Mouse (Mus musculus): ENCODE measurements around the gene Gna15. TPM values are rescaled to one million over a fixed set of nuclear protein-coding genes. Genes with fewer than 3 reads are reported as not detected.

Gene Gna15
- total and polyA plus RNA-seq, 3 experiments: 23.0 to 142 (median 33.0) TPM

DNA sequence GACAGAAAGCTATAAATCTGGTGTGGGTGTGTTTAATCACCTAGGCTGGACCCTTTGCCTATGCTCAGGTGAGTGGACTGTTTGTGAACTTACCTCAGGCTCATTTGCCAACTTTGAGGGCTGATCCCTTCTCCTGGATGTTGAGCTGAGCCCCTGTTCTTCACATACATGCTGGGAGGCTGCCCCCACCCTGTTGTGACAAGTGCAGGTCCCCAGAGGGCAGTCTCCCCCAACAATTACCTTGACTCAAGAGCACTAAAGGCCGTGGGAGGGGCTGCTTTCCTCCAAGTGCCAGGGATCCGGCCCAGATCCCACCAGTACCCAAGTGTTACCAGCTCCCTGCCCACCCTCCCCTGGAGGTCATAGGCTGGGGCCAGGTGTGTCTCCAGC, 39.0 kb downstream of the Gna15 start:
- Histone ChIP-seq H3K27me3 (ENCODE audit: control insufficient read depth in 1 of 2, insufficient read depth in 2 of 2, low read length in 2 of 2) (no peaks in the 10 kb centered on the region), H3K27ac (ENCODE audit: control insufficient read depth, low read depth, low read length) (no peak overlapping the region), H3K79me2 (ENCODE audit: control insufficient read depth, insufficient read depth, low read length, poor library complexity) (no peaks in the 10 kb centered on the region), H3K36me3 (ENCODE audit: control insufficient read depth in 1 of 2, insufficient read depth in 2 of 2, low read length in 2 of 2) (no peaks in the 10 kb centered on the region; a peak in 1 of 4 replicates), H3K4me3 (ENCODE audit: control insufficient read depth in 1 of 2, insufficient read depth in 1 of 2, low read depth in 2 of 2, low read length in 2 of 2) (no peak overlapping the region), H3K9ac (ENCODE audit: control insufficient read depth, low read depth, low read length, poor library complexity, severe bottlenecking) (no peak overlapping the region), H3K9me3 (replicated peaks; ENCODE audit: insufficient read depth, low read length) (no peaks in the 10 kb centered on the region), H3K4me1 (ENCODE audit: control insufficient read depth in 1 of 2, insufficient read depth in 2 of 2, low read length in 2 of 2) (peaks cover 0 to 14% of the 10 kb centered on the region in 2 experiments; a peak in 2 of 4 replicates)
- TF ChIP-seq RAD21 (IDR thresholded peaks at IDR 0.05; ENCODE audit: low read depth, low read length) (peak; percentile 32), NELFE (IDR thresholded peaks at IDR 0.05; ENCODE audit: low read depth, low read length) (no peak), MAZ (IDR thresholded peaks at IDR 0.05; ENCODE audit: low read depth, low read length) (peak; percentile 50; the same call in 1 of the 2 replicates), CTCF (IDR thresholded peaks at IDR 0.05 in 2 of 3, conservative IDR thresholded peaks at IDR 0.05 in 1 of 3; ENCODE audit: control insufficient read depth in 1 of 3, insufficient read depth in 1 of 3, low read depth in 2 of 3, low read length in 3 of 3, poor library complexity in 1 of 3, severe bottlenecking in 1 of 3) (peak in 2 of 3 experiments; percentile 47 to 50; a peak in 5 of 6 replicates), SMC3 (IDR thresholded peaks at IDR 0.05; ENCODE audit: low read depth, low read length) (peak; percentile 35), POLR2AphosphoS2 (IDR thresholded peaks at IDR 0.05; ENCODE audit: low read length) (peak; percentile 14), MXI1 (IDR thresholded peaks at IDR 0.05; ENCODE audit: low read depth, low read length) (no peak)
- DNase-seq (ENCODE audit: low read depth, low spot score): peak; percentile 57

DNA sequence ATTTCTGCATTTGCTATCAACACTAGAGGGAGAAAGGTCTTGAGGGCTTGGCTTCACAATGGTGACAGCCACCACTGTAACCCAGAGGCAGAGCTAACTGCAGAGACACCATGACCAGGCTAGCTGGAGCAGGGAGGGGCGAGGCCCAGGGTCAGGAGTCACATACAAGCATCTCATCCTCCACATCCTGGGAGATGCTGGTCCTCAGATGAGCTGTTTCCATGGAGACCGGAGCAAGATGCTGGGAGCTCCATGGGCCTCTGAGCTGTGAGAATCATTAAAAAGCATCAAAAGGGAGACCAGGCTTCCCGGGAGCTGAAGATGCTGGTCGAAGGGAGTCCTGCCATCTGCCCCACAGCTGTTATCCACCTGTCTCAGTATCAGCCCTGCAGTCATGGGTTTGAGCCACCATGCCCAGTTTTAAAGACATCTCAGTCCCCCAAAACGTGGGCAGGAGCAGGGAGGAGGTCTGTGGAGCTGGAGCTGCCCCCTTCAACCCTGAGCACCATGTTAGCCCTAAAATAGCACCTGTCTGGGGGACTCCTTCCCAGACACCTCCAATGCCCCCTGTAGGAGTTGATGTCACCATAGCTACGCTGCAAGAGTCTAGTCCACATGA, 39.5 kb downstream of the Gna15 start:
- H3K4me1 ChIP-seq (ENCODE audit: control insufficient read depth in 1 of 2, insufficient read depth in 2 of 2, low read length in 2 of 2): peaks cover 0 to 14% of the 10 kb centered on the region in 2 experiments; a peak in 2 of 4 replicates

DNA sequence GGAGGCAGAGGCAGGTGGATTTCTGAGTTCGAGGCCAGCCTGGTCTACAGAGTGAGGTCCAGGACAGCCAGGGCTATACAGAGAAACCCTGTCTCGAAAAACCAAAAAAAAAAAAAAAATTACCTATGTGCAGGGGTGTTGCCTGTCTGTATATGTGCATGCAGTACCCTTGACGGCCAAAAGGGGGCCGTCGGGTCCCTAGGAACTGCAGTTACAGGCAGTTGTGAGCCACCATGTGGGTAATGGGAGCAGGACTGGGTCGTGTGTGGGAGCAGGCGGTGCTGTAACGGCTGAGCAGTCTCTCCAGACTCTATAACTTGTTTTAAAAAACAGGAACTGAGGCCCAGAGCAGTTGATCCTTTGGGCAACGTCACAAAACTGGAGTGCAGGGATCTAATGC, 40.0 kb downstream of the Gna15 start:
- Histone ChIP-seq H3K27me3 (ENCODE audit: control insufficient read depth in 1 of 2, insufficient read depth in 2 of 2, low read length in 2 of 2) (no peaks in the 10 kb centered on the region), H3K4me3 (ENCODE audit: control insufficient read depth in 1 of 2, insufficient read depth in 1 of 2, low read depth in 2 of 2, low read length in 2 of 2) (no peak overlapping the region), H3K4me1 (ENCODE audit: control insufficient read depth in 1 of 2, insufficient read depth in 2 of 2, low read length in 2 of 2) (peaks cover 0 to 14% of the 10 kb centered on the region in 2 experiments; a peak in 2 of 4 replicates), H3K36me3 (ENCODE audit: control insufficient read depth in 1 of 2, insufficient read depth in 2 of 2, low read length in 2 of 2) (no peaks in the 10 kb centered on the region; a peak in 1 of 4 replicates), H3K9me3 (replicated peaks; ENCODE audit: insufficient read depth, low read length) (no peaks in the 10 kb centered on the region), H3K79me2 (ENCODE audit: control insufficient read depth, insufficient read depth, low read length, poor library complexity) (no peaks in the 10 kb centered on the region), H3K27ac (ENCODE audit: control insufficient read depth, low read depth, low read length) (no peak overlapping the region), H3K9ac (ENCODE audit: control insufficient read depth, low read depth, low read length, poor library complexity, severe bottlenecking) (no peak overlapping the region)
- peak; percentile 79 for DNase-seq (ENCODE audit: low read depth, low spot score)
- TF ChIP-seq SMC3 (IDR thresholded peaks at IDR 0.05; ENCODE audit: low read depth, low read length) (peak; percentile 53), UBTF (IDR thresholded peaks at IDR 0.05; ENCODE audit: borderline replicate concordance, insufficient read depth, low read depth, low read length) (no peak), ZNF384 (IDR thresholded peaks at IDR 0.05; ENCODE audit: low read depth, low read length) (peak; percentile 83), MYC (IDR thresholded peaks at IDR 0.05; ENCODE audit: low read depth, low read length) (0 out of 2 replicates have a peak, but pooled peaks have one; percentile 49), RAD21 (IDR thresholded peaks at IDR 0.05; ENCODE audit: low read depth, low read length) (peak; percentile 43), MAX (IDR thresholded peaks at IDR 0.05; ENCODE audit: low read length) (0 out of 2 replicates have a peak, but pooled peaks have one; percentile 11), HCFC1 (IDR thresholded peaks at IDR 0.05; ENCODE audit: low read depth, low read length) (0 out of 2 replicates have a peak, but pooled peaks have one; percentile 15), NRF1 (IDR thresholded peaks at IDR 0.05; ENCODE audit: insufficient read depth, low read depth, low read length, poor library complexity, severe bottlenecking) (no peak), CTCF (IDR thresholded peaks at IDR 0.05 in 2 of 3, conservative IDR thresholded peaks at IDR 0.05 in 1 of 3; ENCODE audit: control insufficient read depth in 1 of 3, insufficient read depth in 1 of 3, low read depth in 2 of 3, low read length in 3 of 3, poor library complexity in 1 of 3, severe bottlenecking in 1 of 3) (peak; percentile 72 to 74 (median 73)), CHD2 (IDR thresholded peaks at IDR 0.05; ENCODE audit: low read length) (no peak), TBP (IDR thresholded peaks at IDR 0.05; ENCODE audit: low read depth, low read length) (no peak), EP300 (IDR thresholded peaks at IDR 0.05; ENCODE audit: low read depth in 1 of 2, low read length in 2 of 2) (no peak), POLR2A (IDR thresholded peaks at IDR 0.05; ENCODE audit: control insufficient read depth in 1 of 2, insufficient read depth in 1 of 2, low read depth in 1 of 2, low read length in 2 of 2, poor library complexity in 1 of 2) (no peak), JUND (IDR thresholded peaks at IDR 0.05; ENCODE audit: low read depth, low read length) (no peak)

More for the DNA sequence above, 39.5 kb downstream of the Gna15 start:
- Histone ChIP-seq H3K36me3 (ENCODE audit: control insufficient read depth in 1 of 2, insufficient read depth in 2 of 2, low read length in 2 of 2) (no peaks in the 10 kb centered on the region; a peak in 1 of 4 replicates), H3K9me3 (replicated peaks; ENCODE audit: insufficient read depth, low read length) (no peaks in the 10 kb centered on the region), H3K9ac (ENCODE audit: control insufficient read depth, low read depth, low read length, poor library complexity, severe bottlenecking) (no peak overlapping the region), H3K79me2 (ENCODE audit: control insufficient read depth, insufficient read depth, low read length, poor library complexity) (no peaks in the 10 kb centered on the region), H3K27me3 (ENCODE audit: control insufficient read depth in 1 of 2, insufficient read depth in 2 of 2, low read length in 2 of 2) (no peaks in the 10 kb centered on the region), H3K27ac (ENCODE audit: control insufficient read depth, low read depth, low read length) (no peak overlapping the region), H3K4me3 (ENCODE audit: control insufficient read depth in 1 of 2, insufficient read depth in 1 of 2, low read depth in 2 of 2, low read length in 2 of 2) (no peak overlapping the region)
- TF ChIP-seq MAZ (IDR thresholded peaks at IDR 0.05; ENCODE audit: low read depth, low read length) (0 out of 2 replicates have a peak, but pooled peaks have one; percentile 22), E2F4 (IDR thresholded peaks at IDR 0.05; ENCODE audit: borderline replicate concordance, low read depth, low read length) (no peak), RCOR1 (IDR thresholded peaks at IDR 0.05; ENCODE audit: low read depth, low read length) (no peak), MAFK (IDR thresholded peaks at IDR 0.05; ENCODE audit: borderline replicate concordance, low read depth, low read length) (no peak), POLR2A (IDR thresholded peaks at IDR 0.05; ENCODE audit: control insufficient read depth in 1 of 2, insufficient read depth in 1 of 2, low read depth in 1 of 2, low read length in 2 of 2, poor library complexity in 1 of 2) (0 out of 4 replicates have a peak, but pooled peaks of 1 of the 2 experiments have one; percentile 2), TBP (IDR thresholded peaks at IDR 0.05; ENCODE audit: low read depth, low read length) (no peak), EP300 (IDR thresholded peaks at IDR 0.05; ENCODE audit: low read depth in 1 of 2, low read length in 2 of 2) (no peak), GATA1 (IDR thresholded peaks at IDR 0.05; ENCODE audit: low read depth, low read length) (no peak), ZKSCAN1 (IDR thresholded peaks at IDR 0.05; ENCODE audit: low read depth, low read length) (no peak), CHD2 (IDR thresholded peaks at IDR 0.05; ENCODE audit: low read length) (no peak), JUND (IDR thresholded peaks at IDR 0.05; ENCODE audit: low read depth, low read length) (no peak), CTCF (IDR thresholded peaks at IDR 0.05 in 2 of 3, conservative IDR thresholded peaks at IDR 0.05 in 1 of 3; ENCODE audit: control insufficient read depth in 1 of 3, insufficient read depth in 1 of 3, low read depth in 2 of 3, low read length in 3 of 3, poor library complexity in 1 of 3, severe bottlenecking in 1 of 3) (no peak), NRF1 (IDR thresholded peaks at IDR 0.05; ENCODE audit: insufficient read depth, low read depth, low read length, poor library complexity, severe bottlenecking) (no peak), HCFC1 (IDR thresholded peaks at IDR 0.05; ENCODE audit: low read depth, low read length) (no peak)
- no peak for DNase-seq (ENCODE audit: low read depth, low spot score)

All from MEL (cell line).